Mouse (Mus musculus): ENCODE data around the gene Rprd2.

Gene Rprd2

GRCm38 (mm10) chr3:95734092-95734702, 84.5 kb downstream of the Rprd2 start:
- no peak for DNase-seq

- peak; percentile 52 for DNase-seq
These were observed 85.7 kb downstream of the Rprd2 start for GRCm38 (mm10) chr3:95732744-95733521.

- no peak for DNase-seq
These were observed 86.4 kb downstream of the Rprd2 start for GRCm38 (mm10) chr3:95732297-95732696.

GRCm38 (mm10) chr3:95731802-95732201, 86.9 kb downstream of the Rprd2 start:
- no peak for DNase-seq

GRCm38 (mm10) chr3:95730431-95730830, 88.2 kb downstream of the Rprd2 start:
- no peak for DNase-seq

- no peak for DNase-seq
These were observed 89.8 kb downstream of the Rprd2 start for GRCm38 (mm10) chr3:95728906-95729305.

GRCm38 (mm10) chr3:95726696-95727358, 91.8 kb downstream of the Rprd2 start:
- no peak for DNase-seq

GRCm38 (mm10) chr3:95725863-95726262, 92.8 kb downstream of the Rprd2 start:
- DNase-seq = no peak

- no peak for DNase-seq
These were observed 96.3 kb downstream of the Rprd2 start for GRCm38 (mm10) chr3:95722386-95722785.

- DNase-seq = no peak
These were observed 100.5 kb downstream of the Rprd2 start for GRCm38 (mm10) chr3:95718153-95718552.

- DNase-seq = no peak
These were observed 102.6 kb downstream of the Rprd2 start for GRCm38 (mm10) chr3:95716075-95716474.

Data from kidney, postnatal 10 days (tissue).